Mouse (Mus musculus): ENCODE data around the gene Etl4. TPM values are rescaled to one million over a fixed set of nuclear protein-coding genes. Genes with fewer than 3 reads are reported as not detected.

The Etl4 gene
- polyA plus RNA-seq, 2 experiments, result 2.2 to 2.3 TPM

- ATAC-seq (ENCODE audit: insufficient read depth) (no peak), DNase-seq (ENCODE audit: low read depth in 3 of 3, low spot score in 3 of 3) (no peak)
- 50% methylated on average over 2 of the region's 2 CpGs for WGBS (ENCODE audit: insufficient replicate concordance)
- H3K9ac ChIP-seq (replicated peaks), result no peak overlapping the region
- H3K27ac ChIP-seq, result no peak overlapping the region
- no peaks in the 10 kb centered on the region for H3K27me3 ChIP-seq (ENCODE audit: control insufficient read depth, insufficient read depth, low read length)
- H3K36me3 ChIP-seq (replicated peaks; ENCODE audit: control insufficient read depth, insufficient read depth, low read depth), result no peaks in the 10 kb centered on the region
- TF ChIP-seq EP300 (IDR thresholded peaks at IDR 0.05; ENCODE audit: low read depth) (no peak), CTCF (IDR thresholded peaks at IDR 0.05; ENCODE audit: low read depth) (no peak)
- H3K4me2 ChIP-seq (ENCODE audit: low read depth), result no peak overlapping the region
- H3K4me3 ChIP-seq (ENCODE audit: insufficient read depth in 1 of 2, low read depth in 2 of 2, low read length in 2 of 2), result no peak overlapping the region
- no peaks in the 10 kb centered on the region; a peak in 1 of 4 replicates for H3K4me1 ChIP-seq (replicated peaks; ENCODE audit: control insufficient read depth in 2 of 2, insufficient read depth in 2 of 2, low read length in 1 of 2)
- no peaks in the 10 kb centered on the region for H3K9me3 ChIP-seq (ENCODE audit: control insufficient read depth, low read length)
These were observed 372.3 kb downstream of the Etl4 start for GRCm38 (mm10) chr2:20281903-20282302.

GRCm38 (mm10) chr2:20284425-20284824 lies 374.8 kb downstream of the Etl4 start:
- DNase-seq (ENCODE audit: low read depth in 3 of 3, low spot score in 3 of 3), result no peak
- H3K36me3 ChIP-seq (replicated peaks; ENCODE audit: control insufficient read depth, insufficient read depth, low read depth), result no peaks in the 10 kb centered on the region
- TF ChIP-seq EP300 (IDR thresholded peaks at IDR 0.05; ENCODE audit: low read depth) (no peak), CTCF (IDR thresholded peaks at IDR 0.05; ENCODE audit: low read depth) (no peak)
- no peak overlapping the region for H3K4me3 ChIP-seq (ENCODE audit: insufficient read depth in 1 of 2, low read depth in 2 of 2, low read length in 2 of 2)
- H3K9me3 ChIP-seq (ENCODE audit: control insufficient read depth, low read length), result no peaks in the 10 kb centered on the region
- no peak overlapping the region for H3K27ac ChIP-seq
- WGBS (ENCODE audit: insufficient replicate concordance), result 29% methylated on average over 2 of the region's 2 CpGs
- H3K4me1 ChIP-seq (replicated peaks; ENCODE audit: control insufficient read depth in 2 of 2, insufficient read depth in 2 of 2, low read length in 1 of 2), result no peaks in the 10 kb centered on the region
- no peaks in the 10 kb centered on the region for H3K27me3 ChIP-seq (ENCODE audit: control insufficient read depth, insufficient read depth, low read length)
- no peak overlapping the region for H3K4me2 ChIP-seq (ENCODE audit: low read depth)
- ATAC-seq (ENCODE audit: insufficient read depth), result no peak
- H3K9ac ChIP-seq (replicated peaks), result no peak overlapping the region

- no peak overlapping the region for H3K9ac ChIP-seq (replicated peaks)
- ATAC-seq (ENCODE audit: insufficient read depth) (no peak), DNase-seq (ENCODE audit: low read depth in 3 of 3, low spot score in 3 of 3) (no peak)
- TF ChIP-seq CTCF (IDR thresholded peaks at IDR 0.05; ENCODE audit: low read depth), result no peak
- TF ChIP-seq EP300 (IDR thresholded peaks at IDR 0.05; ENCODE audit: low read depth), result no peak
- H3K4me1 ChIP-seq (replicated peaks; ENCODE audit: control insufficient read depth in 2 of 2, insufficient read depth in 2 of 2, low read length in 1 of 2), result no peaks in the 10 kb centered on the region
- WGBS (ENCODE audit: insufficient replicate concordance), result 49% methylated on average over 4 of the region's 4 CpGs
- H3K4me3 ChIP-seq (ENCODE audit: insufficient read depth in 1 of 2, low read depth in 2 of 2, low read length in 2 of 2), result no peak overlapping the region
- no peaks in the 10 kb centered on the region for H3K9me3 ChIP-seq (ENCODE audit: control insufficient read depth, low read length)
- no peak overlapping the region for H3K4me2 ChIP-seq (ENCODE audit: low read depth)
- H3K27me3 ChIP-seq (ENCODE audit: control insufficient read depth, insufficient read depth, low read length), result no peaks in the 10 kb centered on the region
- no peak overlapping the region for H3K27ac ChIP-seq
- H3K36me3 ChIP-seq (replicated peaks; ENCODE audit: control insufficient read depth, insufficient read depth, low read depth), result no peaks in the 10 kb centered on the region
These were observed 381.6 kb downstream of the Etl4 start for GRCm38 (mm10) chr2:20290982-20291740.

- 34% methylated on average over 2 of the region's 2 CpGs for WGBS (ENCODE audit: insufficient replicate concordance)
- ATAC-seq (ENCODE audit: insufficient read depth), result no peak
- no peaks in the 10 kb centered on the region for H3K27me3 ChIP-seq (ENCODE audit: control insufficient read depth, insufficient read depth, low read length)
- no peak overlapping the region for H3K4me3 ChIP-seq (ENCODE audit: insufficient read depth in 1 of 2, low read depth in 2 of 2, low read length in 2 of 2)
- no peak overlapping the region for H3K9ac ChIP-seq (replicated peaks)
- H3K27ac ChIP-seq, result no peak overlapping the region
- H3K9me3 ChIP-seq (ENCODE audit: control insufficient read depth, low read length), result no peaks in the 10 kb centered on the region
- DNase-seq (ENCODE audit: low read depth in 3 of 3, low spot score in 3 of 3), result no peak
- H3K4me2 ChIP-seq (ENCODE audit: low read depth), result no peak overlapping the region
- H3K4me1 ChIP-seq (replicated peaks; ENCODE audit: control insufficient read depth in 2 of 2, insufficient read depth in 2 of 2, low read length in 1 of 2), result no peaks in the 10 kb centered on the region
- TF ChIP-seq EP300 (IDR thresholded peaks at IDR 0.05; ENCODE audit: low read depth) (no peak), CTCF (IDR thresholded peaks at IDR 0.05; ENCODE audit: low read depth) (no peak)
- no peaks in the 10 kb centered on the region for H3K36me3 ChIP-seq (replicated peaks; ENCODE audit: control insufficient read depth, insufficient read depth, low read depth)
These were observed 382.1 kb downstream of the Etl4 start for GRCm38 (mm10) chr2:20291741-20292110.

- no peak for DNase-seq (ENCODE audit: low read depth in 3 of 3, low spot score in 3 of 3)
- H3K4me1 ChIP-seq (replicated peaks; ENCODE audit: control insufficient read depth in 2 of 2, insufficient read depth in 2 of 2, low read length in 1 of 2), result no peaks in the 10 kb centered on the region
- no peaks in the 10 kb centered on the region for H3K27me3 ChIP-seq (ENCODE audit: control insufficient read depth, insufficient read depth, low read length)
- no peak overlapping the region for H3K4me3 ChIP-seq (ENCODE audit: insufficient read depth in 1 of 2, low read depth in 2 of 2, low read length in 2 of 2)
- H3K9ac ChIP-seq (replicated peaks), result no peak overlapping the region
- no peak for ATAC-seq (ENCODE audit: insufficient read depth)
- H3K36me3 ChIP-seq (replicated peaks; ENCODE audit: control insufficient read depth, insufficient read depth, low read depth), result no peaks in the 10 kb centered on the region
- no peak overlapping the region for H3K27ac ChIP-seq
- WGBS (ENCODE audit: insufficient replicate concordance), result 45% methylated on average over 8 of the region's 8 CpGs
- no peak overlapping the region for H3K4me2 ChIP-seq (ENCODE audit: low read depth)
- TF ChIP-seq CTCF (IDR thresholded peaks at IDR 0.05; ENCODE audit: low read depth), result no peak
- TF ChIP-seq EP300 (IDR thresholded peaks at IDR 0.05; ENCODE audit: low read depth), result no peak
- no peaks in the 10 kb centered on the region for H3K9me3 ChIP-seq (ENCODE audit: control insufficient read depth, low read length)
These were observed 383.8 kb downstream of the Etl4 start for GRCm38 (mm10) chr2:20293336-20293735.

Data from liver, embryonic 14.5 days (tissue).